Mouse (Mus musculus) CH12.LX (cell line): ENCODE measurements at regions not wholly inside any gene's neighbourhood (a gene's known extent, or its start where the extent isn't known, plus 50 kb on each side); places are given as distances from the start of the nearest gene placed in this dataset.

Experiments used
- DNase-seq: peaks from one replicate; pipeline ENCODE4 v3.0.0-alpha.2; 2013; ENCODE audit errors: extremely low read depth
- H3K27ac ChIP-seq: 2 replicates; pipeline ENCODE4 v1.5.1; 2012; ENCODE audit warnings: low read depth, mild to moderate bottlenecking, control low read depth, moderate library complexity; ENCODE audit not compliant: insufficient read depth
- H3K27me3 ChIP-seq: replicated peaks from 2 replicates; pipeline ENCODE3; 2012; ENCODE audit warnings: inconsistent platforms
- H3K36me3 ChIP-seq, 2 experiments: replicated peaks in 1 of 2; 2 replicates each; pipeline versions ENCODE3 to v1.6.1; 2012; ENCODE audit warnings: inconsistent platforms in 1 of 2, low read length in 1 of 2, mild to moderate bottlenecking in 1 of 2, mixed read lengths in 1 of 2, moderate library complexity in 1 of 2; ENCODE audit not compliant: control insufficient read depth in 1 of 2, insufficient read depth in 1 of 2
- H3K4me1 ChIP-seq, 2 experiments: 2 replicates each; pipeline ENCODE4 v1.6.1; 2012; ENCODE audit warnings: inconsistent platforms in 1 of 2, moderate library complexity in 1 of 2; ENCODE audit not compliant: insufficient read depth in 2 of 2, control insufficient read depth in 1 of 2
- H3K4me2 ChIP-seq: 2 replicates; pipeline ENCODE4 v1.6.1; 2012; ENCODE audit warnings: low read depth, mild to moderate bottlenecking, control low read depth; ENCODE audit not compliant: poor library complexity, insufficient read depth, severe bottlenecking
- H3K4me3 ChIP-seq, 3 experiments: fragments of 150-350 bp in 1 of 3; sonication (generic) in 1 of 3; replicated peaks in 1 of 3; 2 replicates each; pipeline versions ENCODE3 to v1.5.1; 2011 to 2012; ENCODE audit warnings: low read depth in 2 of 3, low read length in 2 of 3, mild to moderate bottlenecking in 2 of 3, moderate library complexity in 2 of 3, control low read depth in 1 of 3, improper control_type of control experiment in 1 of 3, inconsistent platforms in 1 of 3, mixed read lengths in 1 of 3; ENCODE audit not compliant: poor library complexity in 1 of 3
- H3K79me2 ChIP-seq: replicated peaks from 2 replicates; pipeline ENCODE4 v1.6.1; 2012; ENCODE audit warnings: mild to moderate bottlenecking, moderate library complexity; ENCODE audit not compliant: control insufficient read depth, poor library complexity, insufficient read depth, severe bottlenecking; ENCODE audit errors: extremely low read depth
- H3K9ac ChIP-seq: 2 replicates; pipeline ENCODE4 v1.6.1; 2012; ENCODE audit warnings: low read depth, mild to moderate bottlenecking, control low read depth, moderate library complexity; ENCODE audit not compliant: insufficient read depth
- H3K9me3 ChIP-seq: replicated peaks from 2 replicates; pipeline ENCODE3; 2012; ENCODE audit warnings: low read length, inconsistent platforms, mixed read lengths
- BHLHE40 ChIP-seq: IDR thresholded peaks from 2 replicates; pipeline ENCODE4 v1.6.1; 2011; ENCODE audit warnings: mild to moderate bottlenecking, low read depth, low read length, improper control_type of control experiment
- CHD1 ChIP-seq: IDR thresholded peaks from 2 replicates; pipeline ENCODE4 v1.6.1; 2012; ENCODE audit warnings: low read depth, low read length, improper control_type of control experiment, inconsistent platforms
- CHD2 ChIP-seq: IDR thresholded peaks from 2 replicates; pipeline ENCODE4 v1.6.1; 2011; ENCODE audit warnings: low read length, improper control_type of control experiment
- CTCF ChIP-seq, 2 experiments: IDR thresholded peaks in 1 of 2; conservative IDR thresholded peaks in 1 of 2; 2 replicates each; pipeline ENCODE4 v1.5.1; 2011 to 2012; ENCODE audit warnings: low read depth in 2 of 2, low read length in 2 of 2, improper control_type of control experiment in 1 of 2, inconsistent platforms in 1 of 2, mild to moderate bottlenecking in 1 of 2, moderate library complexity in 1 of 2
- E2F4 ChIP-seq: IDR thresholded peaks from 2 replicates; pipeline ENCODE4 v1.6.1; 2011; ENCODE audit warnings: low read depth, low read length, improper control_type of control experiment; ENCODE audit not compliant: insufficient replicate concordance
- ELF1 ChIP-seq: IDR thresholded peaks from 2 replicates; pipeline ENCODE4 v1.6.1; 2014; ENCODE audit warnings: low read depth, mild to moderate bottlenecking, inconsistent platforms, low read length, improper control_type of control experiment
- EP300 ChIP-seq: IDR thresholded peaks from 2 replicates; pipeline ENCODE4 v1.6.1; 2011; ENCODE audit warnings: low read length, improper control_type of control experiment
- ETS1 ChIP-seq: conservative IDR thresholded peaks from 2 replicates; pipeline ENCODE4 v1.6.1; 2012; ENCODE audit warnings: low read depth, mild to moderate bottlenecking, inconsistent platforms, low read length, improper control_type of control experiment, moderate library complexity
- GABPA ChIP-seq: IDR thresholded peaks from 2 replicates; pipeline ENCODE4 v1.6.1; 2012; ENCODE audit warnings: low read depth, low read length, improper control_type of control experiment, inconsistent platforms; ENCODE audit not compliant: insufficient replicate concordance
- JUN ChIP-seq: IDR thresholded peaks from 2 replicates; pipeline ENCODE4 v1.6.1; 2011; ENCODE audit warnings: low read depth, mild to moderate bottlenecking, low read length, improper control_type of control experiment, moderate library complexity; ENCODE audit not compliant: insufficient read depth
- JUND ChIP-seq: conservative IDR thresholded peaks from 2 replicates; pipeline ENCODE4 v1.6.1; 2011; ENCODE audit warnings: low read depth, low read length, improper control_type of control experiment
- MAX ChIP-seq: IDR thresholded peaks from 2 replicates; pipeline ENCODE4 v1.6.1; 2011; ENCODE audit warnings: low read length, improper control_type of control experiment
- MXI1 ChIP-seq: IDR thresholded peaks from 2 replicates; pipeline ENCODE4 v1.6.1; 2011; ENCODE audit warnings: mild to moderate bottlenecking, low read depth, low read length, improper control_type of control experiment
- MYC ChIP-seq: IDR thresholded peaks from 2 replicates; pipeline ENCODE4 v1.6.1; 2011; ENCODE audit warnings: low read depth, mild to moderate bottlenecking, improper control_type of control experiment, low read length
- POLR2A ChIP-seq: IDR thresholded peaks from 2 replicates; pipeline ENCODE4 v1.6.1; 2011; ENCODE audit warnings: low read depth, mild to moderate bottlenecking, improper control_type of control experiment, low read length
- POLR2AphosphoS2 ChIP-seq: IDR thresholded peaks from 2 replicates; pipeline ENCODE4 v1.6.1; 2011; ENCODE audit warnings: low read depth, low read length, improper control_type of control experiment
- SMC3 ChIP-seq: IDR thresholded peaks from 2 replicates; pipeline ENCODE4 v1.6.1; 2011; ENCODE audit warnings: low read depth, low read length, improper control_type of control experiment
- ZMIZ1 ChIP-seq: IDR thresholded peaks from 2 replicates; pipeline ENCODE4 v1.6.1; 2012; ENCODE audit warnings: low read depth, mild to moderate bottlenecking, inconsistent platforms, low read length, improper control_type of control experiment
- dilution Hi-C: fragments of 300-500 bp; cut with MboI; formaldehyde crosslinking; loops from 2 replicates; pipeline ENCODE4 v1.14.3; 2020; ENCODE audit warnings: low sequenced_read_pairs; ENCODE audit not compliant: extremely low pct_unique_long_range_greater_than_20kb, extremely low pct_ligation_motif_present
- in situ Hi-C: fragments of 300-500 bp; cut with MboI; formaldehyde crosslinking; loops from 3 replicates; pipeline ENCODE4 v1.14.3; 2019; ENCODE audit warnings: low sequenced_read_pairs, low pct_ligation_motif_present, low pct_unique_long_range_greater_than_20kb, mixed read lengths

GRCm38 (mm10) chr1:60641324-60641764 lies 74.4 kb upstream of the Raph1 start:
- no peak overlapping the region for H3K27ac ChIP-seq
- in situ Hi-C loops: no loop called here
- DNase-seq: no peak
- H3K79me2 ChIP-seq: no peaks in the 10 kb centered on the region; the same call in 1 of the 2 replicates
- H3K4me1 ChIP-seq: no peaks in the 10 kb centered on the region
- H3K9me3 ChIP-seq: no peaks in the 10 kb centered on the region
- no peak overlapping the region for H3K9ac ChIP-seq
- TF ChIP-seq CHD2 (no peak), GABPA (no peak), ETS1 (no peak), MYC (no peak), SMC3 (no peak), POLR2A (no peak), ZMIZ1 (no peak), POLR2AphosphoS2 (no peak), BHLHE40 (no peak), MXI1 (no peak), ELF1 (no peak), EP300 (no peak), MAX (no peak), JUND (no peak), CHD1 (no peak), CTCF (conservative IDR thresholded peaks at IDR 0.05 in 1 of 2, IDR thresholded peaks at IDR 0.05 in 1 of 2; ENCODE audit: low read depth in 2 of 2, low read length in 2 of 2) (no peak)
- no peaks in the 10 kb centered on the region for H3K36me3 ChIP-seq
- no peaks in the 10 kb centered on the region for H3K27me3 ChIP-seq
- no peak overlapping the region for H3K4me3 ChIP-seq
- no peak overlapping the region for H3K4me2 ChIP-seq
- dilution Hi-C loops: no loop called here

DNA sequence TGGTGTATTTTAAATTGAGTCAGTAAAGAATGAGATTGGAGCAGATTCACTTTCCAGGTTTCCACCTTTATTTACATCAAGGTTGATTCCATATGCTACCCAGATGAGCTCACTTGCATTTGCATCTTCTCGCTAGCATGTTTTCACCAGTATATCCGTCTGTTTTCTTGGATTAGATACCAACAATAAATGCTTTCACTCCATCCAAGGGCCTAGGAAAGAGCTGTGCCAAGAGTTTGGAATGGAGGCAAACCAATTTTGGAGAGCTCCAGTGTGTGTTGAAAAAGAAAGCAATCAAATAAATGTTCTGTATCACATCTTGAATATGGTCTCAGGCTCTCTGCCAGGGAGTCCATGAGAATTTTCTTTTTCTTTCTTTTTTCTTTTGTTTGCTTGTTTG lies 72.6 kb upstream of the Raph1 start:
- dilution Hi-C loops: no loop called here
- H3K27me3 ChIP-seq: no peaks in the 10 kb centered on the region
- no peaks in the 10 kb centered on the region; the same call in 1 of the 2 replicates for H3K79me2 ChIP-seq
- in situ Hi-C loops: no loop called here
- TF ChIP-seq JUN (no peak), E2F4 (no peak), POLR2A (no peak)
- no peaks in the 10 kb centered on the region for H3K4me1 ChIP-seq
- no peak overlapping the region for H3K27ac ChIP-seq
- DNase-seq: no peak
- H3K4me2 ChIP-seq: no peak overlapping the region
- H3K36me3 ChIP-seq: no peaks in the 10 kb centered on the region
- H3K9ac ChIP-seq: no peak overlapping the region
- no peak overlapping the region for H3K4me3 ChIP-seq
- no peaks in the 10 kb centered on the region for H3K9me3 ChIP-seq
